Mouse (Mus musculus) liver, embryonic 13.5 days (tissue): Measurements from ENCODE around the gene Pigl. TPM values are rescaled to one million over a fixed set of nuclear protein-coding genes. Genes with fewer than 3 reads are reported as not detected.
A peak's percentile ranks its signal among the peaks of the same experiment; 100 is the strongest.

Experiments
- ATAC-seq: fragments of 200-750 bp; cut with Nextera tagmentation; 2 replicates; pipeline ENCODE4 v1.8.0; 2017; ENCODE audit warnings: low read depth, mild to moderate bottlenecking, moderate number of reproducible peaks, moderate library complexity
- DNase-seq: peaks from one replicate; pipeline ENCODE4 v3.0.0; 2022
- H3K27ac ChIP-seq: fragments of 300-500 bp; sonication (generic); 2 replicates; pipeline ENCODE4 v1.5.1; 2015; ENCODE audit warnings: moderate library complexity, mild to moderate bottlenecking, inconsistent platforms
- H3K27me3 ChIP-seq: fragments of 300-500 bp; sonication (generic); 2 replicates; pipeline ENCODE4 v1.6.1; 2015; ENCODE audit warnings: mild to moderate bottlenecking, inconsistent platforms
- H3K36me3 ChIP-seq: fragments of 300-500 bp; sonication (generic); 2 replicates; pipeline ENCODE4 v1.6.1; 2015; ENCODE audit warnings: mild to moderate bottlenecking, inconsistent platforms
- H3K4me1 ChIP-seq: fragments of 300-500 bp; sonication (generic); replicated peaks from 2 replicates; pipeline ENCODE4 v1.6.1; 2015; ENCODE audit warnings: inconsistent platforms
- H3K4me2 ChIP-seq: fragments of 300-500 bp; sonication (generic); 2 replicates; pipeline ENCODE4 v1.6.1; 2015; ENCODE audit warnings: inconsistent platforms, mild to moderate bottlenecking, moderate library complexity
- H3K4me3 ChIP-seq: fragments of 300-500 bp; sonication (generic); replicated peaks from 2 replicates; pipeline ENCODE4 v1.5.1; 2015; ENCODE audit warnings: mild to moderate bottlenecking, inconsistent platforms
- H3K9ac ChIP-seq: fragments of 300-500 bp; sonication (generic); 2 replicates; pipeline ENCODE4 v1.6.1; 2015; ENCODE audit warnings: mild to moderate bottlenecking, inconsistent platforms
- H3K9me3 ChIP-seq: fragments of 300-500 bp; sonication (generic); replicated peaks from 2 replicates; pipeline ENCODE4 v1.6.1; 2016; ENCODE audit warnings: inconsistent platforms
- WGBS: fragments of 180-500 bp; shearing (Covaris S2); methylation state at CpG from one replicate; pipeline ENCODE4 v1.1.7; 2015; ENCODE audit not compliant: insufficient replicate concordance; 5-methylcytosine and 5-hydroxymethylcytosine counted together
- polyA plus RNA-seq: library from polyadenylated mRNA; unstranded; fragments of >200 nt; fragmentation: Nextera tagmentation; extraction: Ambion mirVana; gene quantifications from 2 replicates; pipeline ENCODE4 v1.2.1, GENCODE M21; 2015

Gene Pigl
- polyA plus RNA-seq, 1 experiment from 2014 or later, result 5.4 TPM

GRCm38 (mm10) chr11:62560463-62561016 lies 102.3 kb downstream of the Pigl start:
- DNase-seq (no peak), ATAC-seq (no peak)
- Histone ChIP-seq H3K27ac (no peak overlapping the region), H3K9ac (peak overlapping the region; percentile 59), H3K4me3 (peak overlapping the region; percentile 52), H3K27me3 (no peaks in the 10 kb centered on the region), H3K36me3 (0 out of 2 replicates have a peak, but pooled peaks cover under 1% of the 10 kb centered on the region), H3K9me3 (no peaks in the 10 kb centered on the region), H3K4me2 (peak overlapping the region; percentile 73), H3K4me1 (peaks cover 16% of the 10 kb centered on the region)
- 34% methylated on average over 43 of the region's 43 CpGs for WGBS

DNA sequence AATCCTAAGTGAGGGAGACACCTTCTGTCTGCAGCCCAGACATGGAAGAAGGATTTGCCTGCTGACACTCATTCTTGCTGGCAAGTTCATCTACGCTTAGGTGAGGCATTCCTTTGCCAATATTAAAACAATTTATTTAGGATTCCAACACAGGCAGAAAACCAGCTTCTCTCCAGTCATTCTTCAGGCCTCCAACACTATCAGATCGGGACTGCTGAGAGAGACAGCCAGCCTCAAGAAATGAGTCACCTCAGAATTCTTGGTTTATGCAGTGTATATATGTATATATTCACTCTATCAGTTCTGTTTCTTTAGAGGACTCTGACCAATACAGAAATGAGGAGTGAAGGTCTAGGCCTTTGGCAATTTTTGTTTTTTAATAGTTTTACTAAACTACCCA lies 105.3 kb downstream of the Pigl start:
- H3K9me3 ChIP-seq, result no peaks in the 10 kb centered on the region
- no peak overlapping the region for H3K4me3 ChIP-seq
- 77% methylated on average over 2 of the region's 2 CpGs for WGBS
- no peak overlapping the region for H3K4me2 ChIP-seq
- DNase-seq, result no peak
- H3K4me1 ChIP-seq, result peaks cover 16% of the 10 kb centered on the region
- H3K27ac ChIP-seq, result no peak overlapping the region
- H3K27me3 ChIP-seq, result peaks cover 5% of the 10 kb centered on the region; the same call in 1 of the 2 replicates
- no peaks in the 10 kb centered on the region for H3K36me3 ChIP-seq
- no peak for ATAC-seq
- H3K9ac ChIP-seq, result no peak overlapping the region

Other genes with a start within 250 kb of the Pigl start
- 0.39 and 0.58 TPM in 2 replicates for gene Adora2b, start 209.5 kb upstream of the Pigl start, polyA plus RNA-seq
- 11.3 and 13.0 TPM in 2 replicates for gene Zswim7, start 177.1 kb upstream of the Pigl start, polyA plus RNA-seq
- 3.9 and 4.4 TPM in 2 replicates for gene Ttc19, start 177.0 kb upstream of the Pigl start, polyA plus RNA-seq
- 76.6 and 79.2 TPM in 2 replicates for gene Ncor1, start 81 bp downstream of the Pigl start, polyA plus RNA-seq
- 17.8 and 19.6 TPM in 2 replicates for gene Cenpv, start 80.8 kb downstream of the Pigl start, polyA plus RNA-seq
- gene Ubb, start 92.7 kb downstream of the Pigl start, polyA plus RNA-seq, result 1,519 and 1,558 TPM in 2 replicates
- gene Trpv2, start 116.0 kb downstream of the Pigl start, polyA plus RNA-seq, result 6.6 and 7.2 TPM in 2 replicates
- 1.3 and 1.4 TPM in 2 replicates for gene Lrrc75a, start 190.1 kb downstream of the Pigl start, polyA plus RNA-seq
- 12.2 and 12.3 TPM in 2 replicates for gene Mmgt2, start 190.2 kb downstream of the Pigl start, polyA plus RNA-seq